In the genomic region with DNA sequence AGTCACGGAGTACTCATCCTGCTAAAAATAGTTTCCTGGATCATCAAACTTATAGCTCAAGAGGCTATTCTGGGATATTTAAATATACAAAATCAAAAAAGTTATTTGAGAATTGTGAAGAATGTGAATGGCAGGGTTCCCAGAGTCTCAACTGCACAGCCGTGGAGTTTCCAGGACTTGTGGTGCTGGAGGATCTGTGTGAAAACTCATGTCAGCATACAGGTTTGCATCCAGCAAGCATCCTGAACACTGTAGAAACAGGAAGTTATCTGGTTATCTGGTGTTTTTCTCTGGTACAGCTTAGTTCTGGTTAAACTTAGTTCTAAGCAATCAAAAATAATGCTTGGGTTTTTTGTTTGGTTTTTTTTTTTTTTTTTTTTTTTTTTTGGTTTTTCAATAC, we compare ENCODE assay signal across 13 mouse cellular contexts. TPM values are rescaled to one million over a fixed set of nuclear protein-coding genes. Genes with fewer than 3 reads are reported as not detected.
A peak's percentile ranks its signal among the peaks of the same experiment; 100 is the strongest.
DNase-seq lines count a peak whose midpoint lies in the region; ATAC-seq and TF ChIP-seq lines count a peak whose summit lies in the region.
"Had no signal": no experiment of that assay in that cellular context is flagged by ENCODE, and none has a peak within 500 bp of the region (broad histone marks: within the 10 kb centered on the region; RNA-seq: fewer than 3 reads in every experiment).

No protein-coding gene starts in this region.

- no peak overlapping the region for H3K4me3 ChIP-seq in heart, embryonic 15.5 days
- H3K4me3 ChIP-seq in limb, embryonic 14.5 days (replicated peaks; ENCODE audit: low read length), result no peak overlapping the region
- H3K4me3 ChIP-seq in limb, embryonic 10.5 days, result no peak overlapping the region
- H3K4me3 ChIP-seq: forebrain, embryonic 10.5 days; liver, embryonic 15.5 days; midbrain, embryonic 12.5 days had no signal

- ATAC-seq in heart, embryonic 15.5 days (replicated peaks; ENCODE audit: insufficient number of reproducible peaks, insufficient read depth, low FRiP score, low read depth), result no peak
- ATAC-seq in limb, embryonic 14.5 days (ENCODE audit: low FRiP score, low read depth), result no peak
- ATAC-seq: CD4-positive, CD25-positive, alpha-beta regulatory T cell, adult 4 months had no signal

- no peak overlapping the region for H3K4me2 ChIP-seq in heart, embryonic 15.5 days
- no peak overlapping the region for H3K4me2 ChIP-seq in limb, embryonic 14.5 days (replicated peaks; ENCODE audit: low read depth, low read length, severe bottlenecking)
- H3K4me2 ChIP-seq: liver, embryonic 15.5 days; midbrain, embryonic 12.5 days had no signal

- peaks cover 25% of the 10 kb centered on the region for H3K4me1 ChIP-seq in heart, embryonic 15.5 days (replicated peaks)
- peaks cover 6% of the 10 kb centered on the region; the same call in 1 of the 2 replicates for H3K4me1 ChIP-seq in limb, embryonic 14.5 days (ENCODE audit: control insufficient read depth, insufficient read depth, low read length)
- no peaks in the 10 kb centered on the region for H3K4me1 ChIP-seq in limb, embryonic 10.5 days
- H3K4me1 ChIP-seq: midbrain, embryonic 12.5 days had no signal

- no peaks in the 10 kb centered on the region for H3K27me3 ChIP-seq in heart, embryonic 15.5 days
- no peaks in the 10 kb centered on the region for H3K27me3 ChIP-seq in limb, embryonic 14.5 days (ENCODE audit: control insufficient read depth, insufficient read depth, low read length)
- H3K27me3 ChIP-seq in limb, embryonic 10.5 days (ENCODE audit: low read depth, poor library complexity, severe bottlenecking), result no peaks in the 10 kb centered on the region
- H3K27me3 ChIP-seq: liver, embryonic 15.5 days; midbrain, embryonic 12.5 days had no signal

- H3K36me3 ChIP-seq in heart, embryonic 15.5 days, result no peaks in the 10 kb centered on the region
- H3K36me3 ChIP-seq in limb, embryonic 14.5 days (ENCODE audit: control insufficient read depth, insufficient read depth, low read length), result no peaks in the 10 kb centered on the region
- no peaks in the 10 kb centered on the region for H3K36me3 ChIP-seq in limb, embryonic 10.5 days
- H3K36me3 ChIP-seq: forebrain, embryonic 10.5 days; liver, embryonic 15.5 days; midbrain, embryonic 12.5 days had no signal

- H3K27ac ChIP-seq in heart, embryonic 15.5 days, result peak overlapping the region; percentile 95
- no peak overlapping the region for H3K27ac ChIP-seq in limb, embryonic 14.5 days (replicated peaks; ENCODE audit: low read depth, low read length)
- H3K27ac ChIP-seq in limb, embryonic 10.5 days, result no peak overlapping the region
- H3K27ac ChIP-seq: forebrain, embryonic 10.5 days; midbrain, embryonic 12.5 days had no signal

- TF ChIP-seq POLR2A in limb, embryonic 14.5 days (IDR thresholded peaks at IDR 0.05; ENCODE audit: borderline replicate concordance, extremely low read depth, insufficient read depth, insufficient read length), result no peak

- WGBS in heart, embryonic 15.5 days, result 17% methylated on average over 2 of the region's 2 CpGs
- 69% methylated on average over 2 of the region's 2 CpGs for WGBS in limb, embryonic 14.5 days
- 95% methylated on average over 2 of the region's 2 CpGs for WGBS in limb, embryonic 10.5 days

- no peaks in the 10 kb centered on the region for H3K9me3 ChIP-seq in heart, embryonic 15.5 days (replicated peaks)
- H3K9me3 ChIP-seq in limb, embryonic 14.5 days (ENCODE audit: control insufficient read depth, low read length), result no peaks in the 10 kb centered on the region
- no peaks in the 10 kb centered on the region for H3K9me3 ChIP-seq in limb, embryonic 10.5 days (replicated peaks)
- H3K9me3 ChIP-seq: forebrain, embryonic 10.5 days; liver, embryonic 15.5 days; midbrain, embryonic 12.5 days had no signal

- no peak overlapping the region for H3K9ac ChIP-seq in heart, embryonic 15.5 days
- H3K9ac ChIP-seq in limb, embryonic 14.5 days (ENCODE audit: low read depth, low read length, severe bottlenecking), result no peak overlapping the region
- H3K9ac ChIP-seq: liver, embryonic 15.5 days; midbrain, embryonic 12.5 days had no signal

- DNase-seq in heart, adult 9 months (ENCODE audit: low spot score in 2 of 2), result no peak
- peak; percentile 57 for DNase-seq in limb, embryonic 14.5 days (ENCODE audit: low spot score)
- DNase-seq in limb, embryonic 10.5 days (ENCODE audit: low spot score), result no peak
- peak; percentile 74 for DNase-seq in adipocyte (ENCODE audit: low spot score)
- DNase-seq in lung, postnatal 14 days, result peak; percentile 33
- DNase-seq in cerebellum, adult 11-12 months, result no peak
- DNase-seq in MN1 (ENCODE audit: low spot score), result no peak
- DNase-seq: layer of hippocampus, adult 9-11 months had no signal

RNA-seq across cellular contexts. Expression of a gene that starts 6.7 kb away (rescaled TPM):
- 58.0 and 61.5 TPM in 2 replicates for polyA plus RNA-seq in heart, embryonic 15.5 days (2015; fragmentation: Nextera tagmentation; extraction: Ambion mirVana)
- polyA plus RNA-seq in limb, embryonic 14.5 days (2012; rRNA removed), result 47.8 and 62.6 TPM in 2 replicates
- 78.5 and 79.9 TPM in 2 replicates for polyA plus RNA-seq in limb, embryonic 14.5 days (2014; fragmentation: Nextera tagmentation; extraction: Ambion mirVana)
- 143 and 154 TPM in 2 replicates for polyA plus RNA-seq in limb, embryonic 10.5 days (2016; fragmentation: Nextera tagmentation; extraction: Ambion mirVana)

RNA-seq across cellular contexts. Expression of a gene that starts 17.5 kb away (rescaled TPM):
- polyA plus RNA-seq in heart, embryonic 15.5 days (2015; fragmentation: Nextera tagmentation; extraction: Ambion mirVana), result 12.2 and 14.3 TPM in 2 replicates
- 15.0 and 15.4 TPM in 2 replicates for polyA plus RNA-seq in limb, embryonic 14.5 days (2012; rRNA removed)
- polyA plus RNA-seq in limb, embryonic 14.5 days (2014; fragmentation: Nextera tagmentation; extraction: Ambion mirVana), result 19.4 and 20.4 TPM in 2 replicates
- 23.0 and 30.4 TPM in 2 replicates for polyA plus RNA-seq in limb, embryonic 10.5 days (2016; fragmentation: Nextera tagmentation; extraction: Ambion mirVana)

RNA-seq across cellular contexts. Expression of a gene that starts 43.7 kb away (rescaled TPM):
- 30.5 and 37.7 TPM in 2 replicates for polyA plus RNA-seq in heart, embryonic 15.5 days (2015; fragmentation: Nextera tagmentation; extraction: Ambion mirVana)
- polyA plus RNA-seq in limb, embryonic 14.5 days (2012; rRNA removed), result 32.7 and 34.3 TPM in 2 replicates
- 60.6 and 66.3 TPM in 2 replicates for polyA plus RNA-seq in limb, embryonic 14.5 days (2014; fragmentation: Nextera tagmentation; extraction: Ambion mirVana)
- polyA plus RNA-seq in limb, embryonic 10.5 days (2016; fragmentation: Nextera tagmentation; extraction: Ambion mirVana), result 33.7 and 38.0 TPM in 2 replicates

Comparison
In these comparisons a context has a peak if more than half of its experiments do, and no peak if none do; other contexts are left out.
1. DNase-seq: peak in limb, embryonic 14.5 days (single experiment), adipocyte (single experiment) and lung, postnatal 14 days (single experiment); none in heart, adult 9 months (0 of 2), limb, embryonic 10.5 days (single experiment), cerebellum, adult 11-12 months (single experiment) and MN1 (single experiment).